Mouse (Mus musculus) gonadal fat pad, adult 2 months (tissue): ENCODE measurements around the gene Plaa. TPM values are rescaled to one million over a fixed set of nuclear protein-coding genes. Genes with fewer than 3 reads are reported as not detected.
A peak's percentile ranks its signal among the peaks of the same experiment; 100 is the strongest.
"Not testable (repeated sequence)": the region's sequence is repeated elsewhere in the genome, so short reads cannot be mapped to it uniquely, and the experiment has no call there.

Experiments used
- DNase-seq: peaks from one replicate; pipeline ENCODE4 v3.0.0-alpha.2; 2012; ENCODE audit warnings: low read depth
- polyA plus RNA-seq: library from polyadenylated mRNA; depleted of rRNA; stranded (reverse); fragments of >200 nt; gene quantifications from 2 replicates; pipeline ENCODE4 v1.2.3, GENCODE M21; 2012; rRNA removed

Gene Plaa
- polyA plus RNA-seq = 32.4 and 33.7 TPM in 2 replicates

DNA sequence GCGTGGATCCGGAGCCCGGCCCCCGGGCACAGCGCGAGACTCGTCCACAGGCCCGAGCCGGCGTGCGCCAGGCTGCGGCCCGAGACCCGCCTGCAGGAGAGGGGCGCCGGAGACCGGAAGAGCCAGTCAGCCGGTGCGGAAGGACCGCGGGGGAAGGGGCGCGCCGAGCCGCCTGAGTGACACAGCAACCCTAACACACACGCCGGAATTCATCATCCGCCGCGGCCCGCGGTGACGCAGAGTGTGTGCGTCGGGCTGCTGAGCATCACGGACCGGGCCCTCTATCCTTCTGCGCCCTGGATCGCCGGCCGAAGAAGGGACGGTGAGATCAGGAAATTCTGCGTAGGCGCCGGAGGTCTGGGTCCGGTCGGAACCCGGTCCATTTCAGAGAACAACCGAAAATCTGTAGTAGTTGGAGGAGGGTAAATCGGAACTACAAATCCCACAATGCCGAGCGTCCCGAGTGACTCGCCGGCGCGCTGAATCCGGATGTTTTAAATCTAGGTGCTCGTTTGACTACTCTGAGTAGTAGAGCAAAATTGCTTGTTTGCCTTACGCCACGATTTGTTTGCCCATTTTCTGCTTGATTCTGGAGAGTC, at the start of gene Plaa:
TSS of gene Plaa (minus strand) at position 214 of the 599 bp plus-strand sequence.
- DNase-seq = peak; percentile 44

DNA sequence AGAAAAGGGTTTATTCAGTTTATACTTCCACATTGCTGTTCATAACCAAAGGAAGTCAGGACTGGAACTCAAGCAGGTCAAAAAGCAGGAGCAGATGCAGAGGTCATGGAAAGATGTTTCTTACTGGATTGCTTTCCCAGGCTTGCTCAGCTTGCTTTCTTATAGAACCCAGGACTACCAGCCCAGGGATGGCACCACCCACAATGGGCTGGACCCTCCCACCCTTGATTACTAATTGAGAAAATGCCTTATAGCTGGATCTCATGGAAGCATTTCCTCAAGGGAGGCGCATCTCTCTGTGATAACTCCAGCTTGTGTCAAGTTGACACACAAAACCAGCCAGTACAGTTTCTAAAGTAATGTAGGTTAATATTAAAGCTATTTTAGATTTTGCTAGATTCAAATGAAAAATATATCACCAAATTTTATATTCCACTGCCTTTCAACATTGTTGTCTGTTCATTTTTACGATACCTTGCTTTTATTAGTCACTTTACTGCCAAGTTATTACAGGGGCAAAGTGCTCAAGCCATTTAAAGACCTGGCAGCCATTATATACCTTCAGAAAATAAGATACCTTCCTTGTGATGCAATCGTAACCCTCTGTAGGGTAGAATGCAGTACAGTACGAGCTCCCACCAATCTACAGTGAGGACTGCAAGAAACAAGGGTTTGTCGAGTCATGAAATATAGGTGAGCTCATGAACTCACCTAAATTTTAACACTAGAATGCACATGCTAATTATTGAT, 47.6 kb upstream of the Plaa start:
- DNase-seq = not testable (repeated sequence)

DNA sequence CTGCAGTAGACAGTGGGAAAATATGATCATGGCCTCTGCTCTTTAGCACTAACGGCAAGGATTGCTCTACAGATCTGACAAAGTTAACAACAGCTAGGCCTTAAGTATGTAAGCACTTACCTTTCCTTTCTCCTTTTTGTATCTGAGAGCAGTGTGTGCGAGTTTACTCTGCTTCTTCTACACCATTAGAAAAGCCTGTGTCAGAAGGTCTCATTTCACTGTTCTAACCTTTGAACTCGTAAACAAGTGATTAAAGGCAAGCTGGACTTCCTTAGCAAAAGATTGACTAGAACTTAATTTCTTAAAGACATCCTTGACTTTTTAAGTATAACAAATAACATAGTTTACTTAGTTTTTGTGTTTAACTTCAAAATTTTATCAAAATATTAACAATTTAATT, 46.9 kb upstream of the Plaa start, which contains the start of gene Lrrc19:
TSS of gene Lrrc19 (minus strand) at position 225 of the 400 bp plus-strand sequence.
- no peak for DNase-seq

DNA sequence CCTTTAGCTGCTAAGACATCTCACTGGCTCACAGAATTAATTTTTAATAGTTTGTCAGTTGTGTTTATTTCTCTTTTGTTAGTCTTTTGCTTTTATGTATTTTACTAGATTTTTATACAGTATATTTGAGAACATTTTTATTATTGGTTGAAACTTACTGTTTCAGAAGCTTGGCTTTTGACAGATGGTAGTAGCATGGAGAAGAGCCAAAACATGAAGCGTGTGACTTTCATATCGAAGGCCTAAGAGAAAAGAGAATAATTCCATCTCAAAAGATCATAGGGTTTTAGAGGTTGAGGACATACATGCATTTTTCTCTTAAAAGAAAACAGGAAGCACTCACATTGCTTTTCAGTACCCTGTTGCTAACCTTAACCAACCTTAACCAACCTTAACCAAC, 40.1 kb upstream of the Plaa start:
- DNase-seq = no peak

DNA sequence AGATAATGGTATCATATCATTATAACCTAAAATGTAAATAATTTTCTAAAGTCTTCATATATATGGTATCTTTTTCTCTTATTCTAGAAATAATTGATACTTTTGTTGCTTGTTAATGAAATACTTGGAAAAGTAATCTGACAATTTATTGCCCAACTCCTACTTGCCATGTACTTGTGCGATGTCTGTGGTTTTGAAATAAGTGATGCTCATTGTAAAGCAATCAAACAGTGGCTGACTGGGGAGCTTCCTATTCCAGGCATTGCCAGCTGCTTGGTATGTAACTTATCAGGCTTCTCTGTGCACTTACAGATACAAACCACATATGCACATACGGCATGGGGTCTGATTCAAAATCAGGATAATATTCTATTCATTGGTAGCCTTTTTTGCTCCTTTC, 17.0 kb upstream of the Plaa start:
- no peak for DNase-seq

DNA sequence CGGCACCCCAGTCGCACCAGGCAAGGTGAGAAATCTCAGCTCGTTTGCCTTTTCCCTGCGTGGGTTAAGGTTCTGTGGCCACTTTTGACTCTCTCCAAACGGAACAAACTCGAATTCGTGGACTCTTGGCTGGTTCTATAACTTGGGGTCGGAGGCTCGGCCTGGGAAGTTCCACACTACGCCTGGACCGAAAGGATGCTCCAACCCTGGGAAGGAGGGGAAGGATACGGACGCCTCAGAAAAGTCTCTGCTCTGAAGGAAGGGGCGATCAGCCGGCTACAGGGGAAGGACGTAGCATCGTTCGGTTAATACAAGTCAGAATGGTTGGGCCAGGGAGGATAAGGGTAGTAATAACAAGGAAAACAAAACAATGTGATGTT, 11.6 kb upstream of the Plaa start:
- DNase-seq = no peak

DNA sequence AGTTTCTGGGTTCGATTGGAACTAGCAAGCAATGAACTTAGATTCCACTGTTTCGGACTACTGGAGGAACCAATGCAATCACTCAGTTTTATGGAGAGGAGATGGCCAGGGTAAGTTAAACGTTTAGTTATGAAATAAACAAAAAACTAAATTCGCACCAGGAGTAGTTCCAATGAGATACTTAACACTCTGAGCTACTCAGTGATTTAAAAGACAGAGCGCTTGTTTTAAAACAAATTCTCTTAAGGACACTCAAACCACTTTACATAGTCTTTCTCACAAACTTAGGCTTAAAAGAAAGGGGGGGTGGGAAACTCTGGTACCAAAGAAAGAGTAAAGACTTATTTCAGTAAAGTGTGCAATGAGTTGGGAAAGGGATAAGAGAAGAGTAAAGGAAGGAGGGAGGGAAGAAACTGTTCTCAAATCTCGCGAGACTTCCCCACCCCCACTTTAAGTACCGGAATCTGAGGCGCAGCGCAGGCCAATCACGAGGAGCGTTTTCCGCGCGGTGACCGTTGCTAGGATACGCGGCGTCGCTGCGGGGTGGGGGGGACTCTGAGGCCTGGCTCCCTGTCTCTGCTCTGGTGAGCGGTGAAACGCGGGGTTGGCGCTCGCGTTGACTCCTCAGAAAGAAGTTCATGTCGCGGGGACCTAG, 11.1 kb upstream of the Plaa start, which contains the start of gene Ift74:
TSS of gene Ift74 (plus strand) at position 520 of the 655 bp plus-strand sequence.
- peak; percentile 66 for DNase-seq

DNA sequence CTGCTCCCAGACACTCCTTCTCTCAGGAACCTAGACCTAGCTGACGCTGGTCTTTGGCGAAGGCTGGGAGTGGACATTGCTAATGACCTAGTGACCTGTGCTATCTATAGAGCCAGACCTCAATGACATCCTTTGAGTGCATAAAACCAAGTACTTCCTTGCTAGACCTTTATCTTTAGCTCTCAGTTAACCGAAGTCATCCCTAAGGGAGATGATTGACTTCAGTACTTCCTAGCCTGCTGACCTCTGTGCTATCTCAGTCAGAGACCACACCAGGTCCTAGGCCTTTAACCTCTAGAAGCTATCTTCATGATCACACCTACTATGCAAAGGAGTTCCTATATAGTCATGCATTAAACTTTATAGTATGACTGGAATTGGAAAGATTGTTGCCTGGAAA, 7.3 kb upstream of the Plaa start:
- DNase-seq = no peak

DNA sequence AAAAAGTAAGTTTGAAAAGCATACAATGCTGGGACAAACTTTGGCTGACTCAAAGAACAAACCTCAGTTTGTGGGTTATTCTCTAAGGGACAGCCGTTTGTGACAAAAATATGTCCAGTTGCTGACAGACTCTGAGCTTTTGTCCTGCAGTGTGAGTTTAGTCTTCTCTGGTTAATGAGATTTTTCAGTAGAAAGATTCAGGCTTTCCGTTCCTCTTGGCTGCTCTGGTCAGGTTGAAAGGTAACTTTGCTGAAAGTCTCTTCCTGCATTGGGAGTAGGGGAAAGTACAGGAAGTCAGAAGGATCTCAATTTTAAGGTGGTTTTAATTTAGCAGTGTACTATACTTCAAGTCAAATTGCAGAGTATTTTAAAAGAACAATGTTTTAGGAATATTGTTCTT, 2.5 kb upstream of the Plaa start:
- no peak for DNase-seq

DNA sequence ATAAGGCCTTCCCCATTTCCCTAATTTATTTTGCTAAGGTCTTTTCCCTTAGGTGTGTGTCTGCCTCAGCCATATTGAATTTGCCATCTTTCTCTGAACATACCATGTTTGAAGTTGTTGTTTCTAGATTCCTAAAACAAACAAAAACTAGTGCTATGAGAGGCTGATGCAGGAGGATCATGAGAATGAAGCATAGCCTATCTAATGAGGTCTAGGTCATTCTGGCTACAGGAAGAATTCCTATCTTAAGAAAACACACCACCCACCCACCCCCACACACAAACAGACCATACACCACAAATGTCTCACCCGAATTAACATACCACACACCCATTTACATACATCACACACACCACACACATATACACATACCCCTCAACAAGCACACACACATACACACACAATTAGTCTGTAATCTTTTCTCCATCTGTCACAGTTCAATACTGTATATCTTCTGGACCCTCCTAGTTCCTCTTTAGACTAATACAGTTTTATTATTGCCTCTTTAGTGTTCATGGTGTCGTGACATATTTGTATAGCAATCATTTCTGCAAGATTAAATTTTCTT, 1.5 kb upstream of the Plaa start:
- DNase-seq = no peak

DNA sequence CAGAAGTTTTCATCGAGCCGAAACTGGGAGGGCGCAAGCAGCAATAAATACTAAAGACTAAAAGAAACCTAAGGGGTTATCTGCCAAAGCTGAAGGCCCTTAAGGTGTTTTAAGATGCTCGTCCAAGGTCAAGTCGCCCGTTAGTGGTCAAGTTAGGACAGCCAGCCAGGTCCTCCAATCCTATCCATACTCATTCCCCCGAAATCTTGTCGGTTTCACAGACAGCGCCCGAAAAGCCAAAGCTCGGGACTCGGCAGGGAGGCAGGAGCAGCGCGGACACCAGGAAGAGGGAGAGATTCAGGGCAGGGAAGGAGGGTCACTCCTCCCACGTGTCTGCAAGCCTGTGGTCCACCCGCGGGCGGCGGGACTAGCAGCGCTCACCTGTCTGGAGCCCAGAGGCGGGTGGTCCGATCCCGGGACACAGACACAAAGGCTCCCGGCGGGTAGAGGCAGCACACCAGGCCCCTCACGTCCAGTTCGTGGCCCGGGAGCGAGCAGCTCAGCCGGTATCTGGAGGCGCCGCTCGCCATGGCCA, 481 bp downstream of the Plaa start:
- DNase-seq = no peak

DNA sequence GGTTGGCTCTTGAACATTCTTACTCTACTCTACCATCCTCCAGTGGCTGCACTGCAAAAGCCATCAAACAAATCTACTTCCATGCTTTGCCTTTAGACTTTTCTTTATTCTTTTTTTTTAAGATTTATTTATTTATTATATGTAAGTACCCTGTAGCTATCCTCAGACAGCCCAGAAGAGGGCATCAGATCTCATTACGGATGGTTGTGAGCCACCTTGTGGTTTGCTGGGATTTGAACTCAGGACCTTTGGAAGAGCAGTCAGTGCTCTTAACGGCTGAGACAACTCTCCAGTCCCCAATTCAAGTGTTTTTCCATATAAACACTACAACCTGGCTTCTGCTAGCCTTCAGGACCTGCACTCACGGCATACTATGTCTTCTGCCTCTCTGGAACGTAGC, 1.6 kb downstream of the Plaa start:
- no peak for DNase-seq

DNA sequence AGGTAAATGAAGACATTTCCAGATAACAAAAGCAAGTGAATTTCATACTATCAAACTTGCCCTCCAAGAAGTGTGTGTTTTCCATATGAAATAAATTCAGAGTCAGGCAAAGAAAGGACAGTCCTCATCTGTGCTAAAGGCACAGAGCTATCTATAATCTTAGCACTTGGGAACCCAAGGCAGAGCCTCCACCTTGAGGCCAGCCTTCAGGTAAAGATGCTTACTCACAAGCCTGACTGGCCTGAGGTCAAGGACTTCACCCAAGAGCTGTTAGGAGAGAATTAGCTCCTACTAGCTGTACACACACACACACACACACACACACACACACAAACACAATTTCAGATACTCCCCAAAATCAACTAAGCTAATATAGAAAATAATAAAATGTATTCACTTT, 10.3 kb downstream of the Plaa start:
- DNase-seq = no peak

DNA sequence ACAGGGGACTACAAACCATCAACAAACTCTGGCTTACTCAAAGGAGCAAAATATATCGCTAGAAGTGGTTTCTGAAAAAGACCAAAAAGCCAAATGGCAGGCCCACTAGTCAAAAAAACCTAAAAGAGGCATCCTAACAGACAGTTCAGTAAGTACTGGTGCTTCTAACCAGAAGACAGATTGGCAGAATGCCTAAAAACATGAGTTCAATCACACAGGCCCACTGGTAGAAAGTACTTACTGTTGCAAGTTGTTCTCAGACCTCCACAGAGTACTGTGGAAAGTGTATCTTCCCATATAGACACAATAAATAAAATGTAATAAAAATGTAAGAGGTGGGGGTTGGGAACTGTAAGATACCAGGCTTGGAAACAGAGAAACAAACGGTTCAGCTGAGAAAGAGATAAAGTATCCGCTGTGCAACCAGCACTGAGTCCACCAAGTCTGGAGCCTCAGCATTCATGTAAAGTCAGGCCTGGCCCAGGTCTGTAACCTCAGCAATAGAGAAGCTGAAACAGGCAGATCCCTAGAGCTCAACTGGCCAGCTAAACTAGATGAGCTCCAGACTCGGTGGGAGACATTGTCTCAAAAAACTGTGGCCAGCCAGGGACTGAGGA, 11.2 kb downstream of the Plaa start:
- DNase-seq = no peak

DNA sequence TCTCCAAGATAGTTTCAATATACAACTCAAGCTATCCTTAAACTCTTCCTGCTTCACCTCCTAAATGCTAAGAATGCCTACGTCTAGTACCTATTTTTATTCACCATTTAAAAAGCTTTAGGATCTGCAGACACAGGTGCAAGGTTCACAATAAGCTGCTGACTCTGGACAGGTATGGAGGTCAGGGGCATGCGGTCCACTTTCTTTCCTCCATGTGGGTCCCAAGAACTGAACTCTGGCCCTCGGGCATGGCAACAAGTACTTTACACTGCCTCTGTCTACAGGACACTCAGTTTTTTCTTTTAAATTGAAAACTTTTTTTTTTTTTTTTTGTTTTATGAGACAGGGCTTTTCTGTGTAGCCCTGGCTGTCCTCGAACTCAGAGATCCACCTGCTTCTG, 30.4 kb downstream of the Plaa start:
- DNase-seq = no peak

DNA sequence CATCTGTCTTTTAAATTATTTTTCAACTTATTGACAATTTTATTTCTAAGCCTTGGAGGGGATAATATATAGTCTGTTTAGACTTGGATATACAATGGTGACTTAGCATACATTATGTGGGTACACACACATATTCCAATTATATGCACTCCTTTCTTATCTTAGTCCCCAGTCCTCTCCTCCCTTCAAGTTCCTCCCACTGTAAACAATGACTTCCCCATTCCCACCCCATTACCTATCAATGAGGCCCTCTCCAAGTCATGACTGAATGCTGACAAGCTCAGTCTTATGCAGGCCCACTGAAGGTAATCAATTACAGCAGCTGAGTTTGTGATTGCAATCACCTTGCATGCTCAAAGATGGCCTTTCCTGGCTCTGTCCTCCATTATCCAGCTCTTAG, 38.7 kb downstream of the Plaa start:
- DNase-seq = no peak

DNA sequence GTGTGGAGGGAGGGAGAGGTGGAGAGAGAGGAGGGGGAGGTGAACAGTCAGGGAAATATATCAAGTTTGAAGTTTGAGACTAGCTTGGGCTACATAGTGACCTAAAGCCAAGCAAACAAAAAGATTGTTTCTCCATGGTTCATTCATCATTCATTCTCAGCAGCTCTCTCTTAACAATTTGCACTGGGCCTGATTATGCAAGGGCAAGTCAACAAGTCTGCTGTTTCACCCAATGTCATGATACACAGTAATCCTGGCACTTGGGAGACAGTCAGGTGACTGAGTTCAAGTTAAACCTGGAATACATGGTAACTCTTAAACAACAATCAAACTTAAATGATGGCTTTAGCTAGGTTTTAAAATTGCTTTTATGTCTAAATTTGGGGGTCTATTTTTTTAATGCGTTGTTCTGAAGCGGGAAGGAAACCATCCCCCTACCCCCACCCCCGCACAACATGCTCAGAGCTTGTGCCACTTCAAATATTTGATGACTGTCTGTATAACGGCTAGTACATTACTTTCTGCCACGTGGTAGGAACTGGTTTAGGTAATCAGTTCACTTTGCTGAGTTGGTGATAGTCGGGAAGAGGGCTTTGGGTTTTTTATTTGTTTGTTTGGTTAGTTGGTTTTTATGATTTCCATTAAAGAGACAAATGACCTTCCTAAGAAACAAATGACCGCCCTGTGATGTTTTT, 40.9 kb downstream of the Plaa start:
- DNase-seq = no peak

DNA sequence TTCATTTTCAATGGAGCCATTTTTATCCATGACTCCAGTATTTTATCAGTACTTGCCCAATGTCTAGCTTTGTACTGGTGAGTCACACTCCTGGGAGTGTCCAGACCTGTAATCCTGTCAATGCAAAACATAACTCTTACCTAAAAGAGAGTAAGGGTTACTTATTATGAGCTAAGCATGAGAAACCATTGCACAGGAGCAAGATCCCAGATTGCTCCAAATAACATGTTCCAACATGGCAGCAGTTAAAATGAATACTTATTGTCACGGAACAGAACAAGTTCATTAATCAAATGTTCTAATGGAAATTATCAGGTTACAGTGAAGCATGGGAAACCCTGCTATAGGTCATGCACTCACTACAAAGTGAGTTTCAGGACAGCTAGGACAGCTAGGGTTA, 42.7 kb downstream of the Plaa start:
- DNase-seq = peak; percentile 77

DNA sequence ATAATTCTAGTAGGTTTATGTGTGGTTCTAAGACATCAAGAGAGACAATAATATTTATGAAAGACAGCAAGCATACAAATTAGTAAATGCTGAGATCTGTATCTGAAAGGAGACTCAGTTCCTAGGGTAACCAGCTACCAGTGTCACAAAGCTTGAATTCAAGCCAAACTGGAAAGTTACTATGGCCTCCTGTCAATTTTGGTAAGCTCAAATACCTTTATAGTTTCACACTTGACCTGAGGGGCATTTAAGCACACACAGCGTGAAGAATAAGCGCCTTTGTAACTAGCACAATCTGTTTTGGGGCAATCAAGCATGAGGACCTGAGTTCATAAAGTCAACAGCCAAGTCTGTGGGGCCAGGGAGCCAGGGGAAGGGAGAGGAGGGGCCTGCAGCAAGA, 43.8 kb downstream of the Plaa start:
- peak; percentile 50 for DNase-seq

DNA sequence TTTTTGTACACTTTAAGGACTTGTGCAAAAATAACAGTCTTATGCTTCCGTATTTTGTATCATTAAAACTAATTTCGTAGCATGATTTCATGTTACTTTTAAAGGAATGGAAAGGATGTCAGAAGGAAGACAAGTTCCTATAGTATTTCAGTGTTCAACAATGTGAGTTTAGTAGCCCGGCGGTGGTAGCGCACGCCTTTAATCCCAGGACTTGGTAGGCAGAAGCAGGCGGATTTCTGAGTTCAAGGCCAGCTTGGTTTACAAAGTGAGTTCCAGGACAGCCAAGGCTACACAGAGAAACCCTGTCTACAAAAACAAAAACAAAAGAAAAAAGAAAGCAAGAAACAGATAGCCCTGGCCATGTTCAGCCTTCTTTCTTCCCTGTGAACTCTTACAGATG, 45.9 kb downstream of the Plaa start:
- DNase-seq = no peak
